Mouse (Mus musculus) lung, postnatal 4 days (tissue): ENCODE measurements at regions not wholly inside any gene's neighbourhood (a gene's known extent, or its start where the extent isn't known, plus 50 kb on each side); places are given as distances from the start of the nearest gene placed in this dataset.

Source experiments
- DNase-seq, 2 experiments: peaks; one replicate each; pipeline ENCODE4 v3.0.0; 2021

GRCm38 (mm10) chr17:45285621-45286189 lies 147.8 kb downstream of the Cdc5l start:
- DNase-seq, result no peak

GRCm38 (mm10) chr17:45281554-45281953 lies 152.0 kb downstream of the Cdc5l start:
- DNase-seq, result no peak

- DNase-seq, result no peak
These were observed 153.7 kb downstream of the Cdc5l start for GRCm38 (mm10) chr17:45279811-45280205.

GRCm38 (mm10) chr17:45279075-45279810 lies 154.3 kb downstream of the Cdc5l start:
- DNase-seq, result no peak

GRCm38 (mm10) chr17:45277516-45277915 lies 156.0 kb downstream of the Cdc5l start:
- no peak for DNase-seq

- no peak for DNase-seq
These were observed 156.7 kb downstream of the Cdc5l start for GRCm38 (mm10) chr17:45276686-45277405.

GRCm38 (mm10) chr17:45274894-45275293 lies 158.6 kb downstream of the Cdc5l start:
- no peak for DNase-seq

GRCm38 (mm10) chr17:45266776-45267175 lies 166.8 kb downstream of the Cdc5l start:
- DNase-seq, result no peak

- DNase-seq, result no peak
These were observed 167.9 kb downstream of the Cdc5l start for GRCm38 (mm10) chr17:45265587-45265986.

GRCm38 (mm10) chr17:45264434-45264833 lies 169.1 kb downstream of the Cdc5l start:
- DNase-seq, result no peak

- DNase-seq, result no peak
These were observed 173.1 kb downstream of the Cdc5l start for GRCm38 (mm10) chr17:45260421-45260820.

GRCm38 (mm10) chr17:45258007-45258406 lies 175.5 kb downstream of the Cdc5l start:
- no peak for DNase-seq

GRCm38 (mm10) chr17:45252593-45253230 lies 180.8 kb downstream of the Cdc5l start:
- no peak for DNase-seq

GRCm38 (mm10) chr17:45251034-45251730 lies 182.4 kb downstream of the Cdc5l start:
- DNase-seq, result peak; percentile 57 to 80

- no peak for DNase-seq
These were observed 183.1 kb downstream of the Cdc5l start for GRCm38 (mm10) chr17:45250450-45250849.

GRCm38 (mm10) chr17:45247142-45248137 lies 186.1 kb downstream of the Cdc5l start:
- peak; percentile 56 to 68 for DNase-seq

GRCm38 (mm10) chr17:45244870-45245269 lies 188.7 kb downstream of the Cdc5l start:
- peak; percentile 48 to 59 for DNase-seq

GRCm38 (mm10) chr17:45243103-45243502 lies 190.4 kb downstream of the Cdc5l start:
- DNase-seq, result no peak

GRCm38 (mm10) chr17:45242076-45242475 lies 191.5 kb downstream of the Cdc5l start:
- DNase-seq, result no peak

GRCm38 (mm10) chr17:45240963-45241543 lies 192.5 kb downstream of the Cdc5l start:
- DNase-seq, result no peak

- DNase-seq, result peak; percentile 22 to 51
These were observed 193.0 kb downstream of the Cdc5l start for GRCm38 (mm10) chr17:45240545-45240944.
